Comparison of ENCODE assay signal across 8 mouse cellular contexts in genomic region chr14:25520589-25520988, GRCm38 (mm10).
A peak's percentile ranks its signal among the peaks of the same experiment; 100 is the strongest.
DNase-seq lines count a peak whose midpoint lies in the region; ATAC-seq lines count a peak whose summit lies in the region.
"Had no signal": no experiment of that assay in that cellular context is flagged by ENCODE, and none has a peak within 500 bp of the region (broad histone marks: within the 10 kb centered on the region; RNA-seq: fewer than 3 reads in every experiment).

No protein-coding gene starts in this region.

- WGBS in lung, embryonic 15.5 days: 72% methylated on average over 4 of the region's 4 CpGs
- 83% methylated on average over 4 of the region's 4 CpGs for WGBS in embryonic facial prominence, embryonic 10.5 days
- WGBS in hindbrain, embryonic 14.5 days: 68% methylated on average over 4 of the region's 4 CpGs
- 52% methylated on average over 4 of the region's 4 CpGs for WGBS in midbrain, embryonic 14.5 days

- no peaks in the 10 kb centered on the region for H3K36me3 ChIP-seq in lung, embryonic 15.5 days
- H3K36me3 ChIP-seq in embryonic facial prominence, embryonic 10.5 days (replicated peaks): peaks cover 54% of the 10 kb centered on the region
- H3K36me3 ChIP-seq in hindbrain, embryonic 14.5 days (replicated peaks; ENCODE audit: control insufficient read depth, insufficient read depth): no peaks in the 10 kb centered on the region; the same call in 1 of the 2 replicates
- peaks cover 12% of the 10 kb centered on the region; the same call in 1 of the 2 replicates for H3K36me3 ChIP-seq in midbrain, embryonic 14.5 days (ENCODE audit: control insufficient read depth, insufficient read depth, low read length)

- no peak overlapping the region for H3K4me3 ChIP-seq in lung, embryonic 15.5 days
- H3K4me3 ChIP-seq in embryonic facial prominence, embryonic 10.5 days: no peak overlapping the region
- H3K4me3 ChIP-seq in hindbrain, embryonic 14.5 days (replicated peaks; ENCODE audit: low read length): no peak overlapping the region
- H3K4me3 ChIP-seq in midbrain, embryonic 14.5 days (replicated peaks; ENCODE audit: low read depth, low read length): no peak overlapping the region
- H3K4me3 ChIP-seq: erythroblast, embryonic 14.5 days had no signal

- no peak for ATAC-seq in lung, embryonic 15.5 days (ENCODE audit: borderline replicate concordance, extremely low read depth, low FRiP score, low TSS enrichment)
- ATAC-seq in hindbrain, embryonic 14.5 days (ENCODE audit: low FRiP score): no peak
- ATAC-seq in midbrain, embryonic 14.5 days (ENCODE audit: low FRiP score, low TSS enrichment): no peak
- ATAC-seq in monocyte, adult 5-6 weeks (replicated peaks; ENCODE audit: insufficient number of reproducible peaks, low FRiP score, low TSS enrichment, poor library complexity, severe bottlenecking): no peak

- H3K9ac ChIP-seq in lung, embryonic 15.5 days: no peak overlapping the region
- no peak overlapping the region for H3K9ac ChIP-seq in hindbrain, embryonic 14.5 days
- H3K9ac ChIP-seq in midbrain, embryonic 14.5 days (replicated peaks; ENCODE audit: low read length): no peak overlapping the region

- no peak for DNase-seq in lung, postnatal 10 days
- no peak for DNase-seq in embryonic facial prominence, embryonic 10.5 days (ENCODE audit: low spot score)
- DNase-seq in hindbrain, embryonic 14.5 days (ENCODE audit: low spot score): no peak
- DNase-seq in midbrain, embryonic 14.5 days: no peak
- DNase-seq in layer of hippocampus, postnatal 14 days (ENCODE audit: low spot score in 2 of 2): no peak

- H3K4me1 ChIP-seq in lung, embryonic 15.5 days: peaks cover 80% of the 10 kb centered on the region
- H3K4me1 ChIP-seq in embryonic facial prominence, embryonic 10.5 days: peaks cover 93% of the 10 kb centered on the region
- peaks cover 63% of the 10 kb centered on the region for H3K4me1 ChIP-seq in hindbrain, embryonic 14.5 days (replicated peaks; ENCODE audit: control insufficient read depth, insufficient read depth, low read length)
- peaks cover 61% of the 10 kb centered on the region for H3K4me1 ChIP-seq in midbrain, embryonic 14.5 days (ENCODE audit: control insufficient read depth, insufficient read depth, low read length)

- no peak overlapping the region for H3K4me2 ChIP-seq in lung, embryonic 15.5 days
- no peak overlapping the region for H3K4me2 ChIP-seq in hindbrain, embryonic 14.5 days (replicated peaks)
- no peak overlapping the region for H3K4me2 ChIP-seq in midbrain, embryonic 14.5 days (ENCODE audit: low read length)

- peak overlapping the region; percentile 29; the same call in 1 of the 2 replicates for H3K27ac ChIP-seq in lung, embryonic 15.5 days
- peak overlapping the region; percentile 65 for H3K27ac ChIP-seq in embryonic facial prominence, embryonic 10.5 days (replicated peaks)
- H3K27ac ChIP-seq in hindbrain, embryonic 14.5 days: peak overlapping the region; percentile 21; the same call in 1 of the 2 replicates
- H3K27ac ChIP-seq in midbrain, embryonic 14.5 days (replicated peaks; ENCODE audit: low read depth, low read length): peak overlapping the region; percentile 70

- H3K27me3 ChIP-seq in lung, embryonic 15.5 days: no peaks in the 10 kb centered on the region
- no peaks in the 10 kb centered on the region for H3K27me3 ChIP-seq in embryonic facial prominence, embryonic 10.5 days (replicated peaks; ENCODE audit: low read depth, poor library complexity, severe bottlenecking)
- H3K27me3 ChIP-seq in hindbrain, embryonic 14.5 days (ENCODE audit: control insufficient read depth, insufficient read depth, low read length): no peaks in the 10 kb centered on the region
- H3K27me3 ChIP-seq in midbrain, embryonic 14.5 days (ENCODE audit: control insufficient read depth, insufficient read depth, low read length): no peaks in the 10 kb centered on the region

- no peaks in the 10 kb centered on the region for H3K9me3 ChIP-seq in lung, embryonic 15.5 days
- H3K9me3 ChIP-seq in embryonic facial prominence, embryonic 10.5 days: no peaks in the 10 kb centered on the region
- no peaks in the 10 kb centered on the region for H3K9me3 ChIP-seq in hindbrain, embryonic 14.5 days (ENCODE audit: control insufficient read depth, low read length)
- H3K9me3 ChIP-seq in midbrain, embryonic 14.5 days (ENCODE audit: control insufficient read depth, low read length): no peaks in the 10 kb centered on the region
